Mouse (Mus musculus): ENCODE results near the gene Mbnl2. TPM values are rescaled to one million over a fixed set of nuclear protein-coding genes. Genes with fewer than 3 reads are reported as not detected.
A peak's percentile ranks its signal among the peaks of the same experiment; 100 is the strongest.

Gene Mbnl2
- total RNA-seq, 1 experiment from 2014 or later = 68.1 TPM

DNA sequence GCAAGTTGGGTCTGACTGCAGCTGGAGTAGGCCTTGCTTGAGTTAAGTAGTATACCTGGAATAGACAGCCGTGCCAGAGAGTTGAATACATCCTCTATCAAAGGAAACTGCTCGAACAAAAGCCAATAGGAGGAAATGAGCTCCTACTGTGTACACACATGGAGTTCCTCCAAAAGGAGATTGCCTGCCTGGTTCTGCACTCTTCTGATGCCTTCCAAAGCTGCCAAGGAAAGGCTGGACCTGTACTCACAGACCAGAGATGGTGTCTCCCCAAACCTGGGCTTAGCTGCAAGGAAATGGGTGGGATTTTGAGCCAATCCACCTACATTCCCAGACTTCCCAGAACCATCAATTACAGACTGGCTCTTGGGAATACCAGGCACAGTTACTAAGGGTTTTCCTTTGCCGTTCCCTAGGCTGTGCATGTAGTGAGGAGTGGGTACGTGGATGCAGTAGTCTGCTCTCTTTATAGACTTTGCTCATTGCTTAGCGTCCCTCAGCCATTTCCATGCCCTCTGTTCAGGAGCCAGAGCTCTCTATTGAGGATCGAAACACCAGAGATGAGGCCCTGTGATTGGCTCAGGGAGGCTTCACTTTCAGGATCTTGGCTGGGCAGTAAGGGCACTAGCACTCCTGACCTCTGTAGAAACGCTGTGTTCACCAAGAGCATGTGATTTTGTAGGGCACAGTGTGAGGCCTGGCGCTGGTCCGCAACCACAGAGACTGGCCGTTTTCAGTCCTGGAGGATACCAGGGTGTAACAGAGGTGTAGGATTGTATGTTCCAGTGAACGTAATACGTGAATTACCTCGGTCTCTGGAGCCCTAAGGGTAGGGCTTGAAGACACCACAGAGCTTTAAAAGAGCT is 20.1 kb downstream of the Mbnl2 start:
- ATAC-seq (replicated peaks; ENCODE audit: low read depth, poor library complexity, severe bottlenecking) = no peak

DNA sequence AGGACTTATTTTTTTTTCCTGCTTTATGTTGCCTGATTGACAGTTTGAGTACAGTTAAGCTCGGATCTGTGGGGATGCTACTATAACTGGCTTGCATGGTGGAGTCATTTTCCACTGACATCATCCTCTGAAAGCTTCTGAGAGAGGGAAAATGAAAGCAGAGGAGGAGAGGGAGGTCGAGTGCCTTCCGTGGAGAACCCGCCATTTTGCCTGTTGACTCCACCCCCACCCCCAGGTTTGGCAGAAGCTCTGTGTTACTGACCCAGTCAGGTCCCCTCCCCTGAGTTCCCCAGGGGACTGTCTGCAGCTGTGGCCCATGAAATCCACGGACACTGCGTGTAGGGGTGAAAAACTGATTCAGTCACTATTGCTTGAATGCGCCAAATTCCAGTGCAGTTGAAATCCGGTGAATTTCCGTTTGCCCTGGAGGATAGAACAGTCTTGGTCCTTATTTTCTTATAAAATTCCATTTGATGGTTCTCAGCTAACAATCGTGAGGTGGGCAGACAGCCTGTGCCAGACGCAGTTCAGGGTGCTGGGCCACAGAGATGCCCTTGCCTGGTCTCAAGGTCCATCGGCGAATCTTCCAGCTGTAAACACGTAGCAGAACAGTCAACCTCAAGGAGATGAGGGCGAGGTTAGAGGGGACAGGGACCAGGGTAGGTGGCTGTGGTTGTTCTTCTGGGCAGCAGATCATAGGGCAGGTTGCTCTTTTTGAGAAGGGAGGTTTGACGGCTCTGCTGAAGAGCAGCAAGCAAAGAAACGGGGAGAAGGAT is 20.9 kb downstream of the Mbnl2 start:
- ATAC-seq (replicated peaks; ENCODE audit: low read depth, poor library complexity, severe bottlenecking) = no peak

GRCm38 (mm10) chr14:120297137-120297749 is 21.8 kb downstream of the Mbnl2 start:
- no peak for ATAC-seq (replicated peaks; ENCODE audit: low read depth, poor library complexity, severe bottlenecking)

GRCm38 (mm10) chr14:120297833-120298232 is 22.4 kb downstream of the Mbnl2 start:
- ATAC-seq (replicated peaks; ENCODE audit: low read depth, poor library complexity, severe bottlenecking) = no peak

DNA sequence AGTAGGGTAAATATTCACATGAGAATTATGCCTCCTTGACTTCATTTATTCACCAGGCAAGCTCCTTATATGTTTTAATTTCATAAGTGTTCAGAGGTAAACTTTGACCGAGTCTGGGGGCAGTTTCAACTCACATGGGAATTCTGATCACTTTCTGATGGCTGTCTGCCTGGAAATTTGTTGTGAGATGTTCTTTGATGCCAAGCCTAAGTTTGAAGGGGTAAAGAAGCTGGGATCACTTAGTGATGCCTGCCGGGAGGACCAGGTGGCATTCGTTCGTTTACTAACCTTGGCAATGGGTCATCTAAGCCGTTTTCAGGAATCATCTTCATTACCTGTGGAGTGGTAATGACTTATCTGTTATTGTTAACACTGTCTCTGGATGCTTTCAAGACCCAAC is 23.0 kb downstream of the Mbnl2 start:
- no peak for ATAC-seq (replicated peaks; ENCODE audit: low read depth, poor library complexity, severe bottlenecking)

GRCm38 (mm10) chr14:120299716-120300115 is 24.2 kb downstream of the Mbnl2 start:
- no peak for ATAC-seq (replicated peaks; ENCODE audit: low read depth, poor library complexity, severe bottlenecking)

DNA sequence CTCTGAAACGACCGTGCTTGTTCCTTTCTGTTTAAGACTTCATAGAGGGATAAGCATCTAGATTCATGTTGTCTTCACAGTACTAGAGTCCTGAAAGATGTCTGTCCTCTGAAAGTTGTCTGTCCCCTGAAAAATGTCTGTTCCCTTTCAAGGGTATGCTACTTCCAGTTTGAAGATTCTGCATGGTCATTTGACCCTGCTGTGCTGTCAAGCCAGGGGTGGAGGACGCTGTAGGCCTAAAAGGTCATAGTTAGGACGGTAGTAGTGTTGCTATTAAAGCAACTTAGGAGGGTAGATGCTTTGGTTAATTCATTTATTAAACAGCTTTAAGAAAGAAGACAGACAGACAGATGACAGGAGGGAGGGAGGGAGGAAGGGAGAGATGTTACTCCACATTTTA is 24.7 kb downstream of the Mbnl2 start:
- no peak for ATAC-seq (replicated peaks; ENCODE audit: low read depth, poor library complexity, severe bottlenecking)

DNA sequence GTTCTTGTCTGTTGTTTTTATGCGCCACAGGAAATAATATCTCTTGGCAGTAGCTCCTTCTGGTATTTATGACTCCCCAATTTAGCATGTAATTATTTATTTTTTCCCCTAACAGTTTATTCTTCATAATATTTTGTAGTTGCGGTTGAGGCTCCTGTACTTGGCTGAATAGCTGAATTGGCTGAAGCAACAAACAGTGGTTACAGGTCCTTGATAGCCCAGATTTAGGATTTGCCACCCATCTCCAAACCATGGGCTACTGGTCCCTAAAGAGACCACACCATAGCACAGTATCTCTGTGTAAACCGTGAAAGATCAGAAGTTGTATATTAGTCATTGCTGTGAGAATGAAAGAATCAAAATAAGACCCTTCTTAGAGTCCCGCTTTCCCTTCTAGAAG is 25.3 kb downstream of the Mbnl2 start:
- no peak for ATAC-seq (replicated peaks; ENCODE audit: low read depth, poor library complexity, severe bottlenecking)

- ATAC-seq (replicated peaks; ENCODE audit: low read depth, poor library complexity, severe bottlenecking) = peak; percentile 65
Measured at GRCm38 (mm10) chr14:120302913-120303548, 27.6 kb downstream of the Mbnl2 start.

GRCm38 (mm10) chr14:120306229-120306628 is 30.8 kb downstream of the Mbnl2 start:
- peak; percentile 61 for ATAC-seq (replicated peaks; ENCODE audit: low read depth, poor library complexity, severe bottlenecking)

DNA sequence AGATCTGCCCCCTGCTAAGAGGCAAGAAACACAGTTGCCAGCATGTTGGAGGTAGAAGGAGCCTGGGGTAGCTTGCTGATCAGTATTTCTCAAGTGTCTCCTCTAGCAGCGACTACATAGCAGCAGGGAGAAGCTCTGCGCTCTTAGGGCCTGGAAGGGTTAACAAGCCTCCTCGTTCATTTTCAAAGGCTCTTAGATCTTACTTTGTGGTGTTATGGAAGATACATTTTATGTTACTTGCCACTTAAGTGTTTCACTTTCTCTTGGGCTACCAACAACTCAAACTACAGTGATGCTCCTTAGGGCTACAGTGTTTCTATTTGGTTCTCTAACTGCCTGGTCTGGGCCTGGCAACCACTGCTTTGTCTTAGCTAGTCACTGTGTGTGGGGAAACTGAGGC is 31.9 kb downstream of the Mbnl2 start:
- no peak for ATAC-seq (replicated peaks; ENCODE audit: low read depth, poor library complexity, severe bottlenecking)

DNA sequence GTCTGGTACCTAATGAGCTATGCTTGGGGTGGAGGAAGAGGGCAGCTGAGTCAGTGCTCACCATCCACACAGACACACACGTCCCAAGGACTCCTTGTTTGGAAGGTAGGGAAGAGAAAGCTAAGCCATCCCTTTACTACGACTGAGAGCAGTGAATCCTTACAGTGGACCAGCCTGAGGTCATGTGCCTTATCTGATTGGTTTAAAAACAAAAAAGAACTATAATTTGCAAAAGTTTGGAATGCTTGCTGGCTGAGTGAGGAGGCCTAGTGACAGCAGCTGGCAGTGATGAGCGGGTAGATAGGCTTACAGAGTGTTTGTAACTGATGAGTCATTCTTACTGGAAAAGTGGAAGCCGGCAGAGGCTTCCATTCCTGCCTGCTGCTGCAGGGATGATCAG is 32.5 kb downstream of the Mbnl2 start:
- no peak for ATAC-seq (replicated peaks; ENCODE audit: low read depth, poor library complexity, severe bottlenecking)

GRCm38 (mm10) chr14:120309691-120310090 is 34.2 kb downstream of the Mbnl2 start:
- no peak for ATAC-seq (replicated peaks; ENCODE audit: low read depth, poor library complexity, severe bottlenecking)

DNA sequence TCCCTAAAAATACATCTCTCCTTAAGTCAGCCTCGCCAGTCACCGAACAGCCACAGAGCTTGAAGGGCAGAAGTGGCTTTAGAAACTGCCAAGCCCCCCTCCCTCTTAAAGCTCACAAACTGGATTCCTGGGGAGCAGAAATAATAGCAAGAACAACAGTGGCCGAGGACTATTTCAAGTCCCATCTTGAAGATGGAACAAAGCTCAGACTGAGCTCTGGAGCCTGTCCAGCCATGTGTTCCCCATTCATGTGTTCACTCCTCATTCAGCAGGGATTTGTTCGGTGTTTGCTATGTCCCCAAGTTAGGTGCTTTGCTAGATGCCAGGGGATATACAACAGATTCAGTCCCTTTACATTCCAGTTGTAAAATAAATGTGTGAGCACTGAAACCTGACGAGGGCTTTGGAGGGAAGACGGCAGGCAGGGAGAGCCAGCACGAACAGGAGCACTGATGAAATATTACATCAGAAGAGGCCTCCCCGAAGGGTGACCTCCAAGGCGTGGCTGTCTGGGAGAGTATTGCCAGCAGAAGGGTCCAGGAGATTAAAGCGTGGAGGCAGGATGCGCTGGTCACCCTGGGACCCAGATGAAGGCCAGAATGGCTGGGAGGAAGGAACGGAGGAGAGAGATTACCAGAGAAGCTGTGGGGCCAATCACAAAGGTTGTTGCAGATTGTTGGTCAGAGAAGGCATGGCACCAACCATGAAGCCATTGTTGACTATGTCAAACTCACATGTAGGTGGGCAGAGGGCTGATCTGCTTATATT is 36.0 kb downstream of the Mbnl2 start:
- ATAC-seq (replicated peaks; ENCODE audit: low read depth, poor library complexity, severe bottlenecking) = no peak

DNA sequence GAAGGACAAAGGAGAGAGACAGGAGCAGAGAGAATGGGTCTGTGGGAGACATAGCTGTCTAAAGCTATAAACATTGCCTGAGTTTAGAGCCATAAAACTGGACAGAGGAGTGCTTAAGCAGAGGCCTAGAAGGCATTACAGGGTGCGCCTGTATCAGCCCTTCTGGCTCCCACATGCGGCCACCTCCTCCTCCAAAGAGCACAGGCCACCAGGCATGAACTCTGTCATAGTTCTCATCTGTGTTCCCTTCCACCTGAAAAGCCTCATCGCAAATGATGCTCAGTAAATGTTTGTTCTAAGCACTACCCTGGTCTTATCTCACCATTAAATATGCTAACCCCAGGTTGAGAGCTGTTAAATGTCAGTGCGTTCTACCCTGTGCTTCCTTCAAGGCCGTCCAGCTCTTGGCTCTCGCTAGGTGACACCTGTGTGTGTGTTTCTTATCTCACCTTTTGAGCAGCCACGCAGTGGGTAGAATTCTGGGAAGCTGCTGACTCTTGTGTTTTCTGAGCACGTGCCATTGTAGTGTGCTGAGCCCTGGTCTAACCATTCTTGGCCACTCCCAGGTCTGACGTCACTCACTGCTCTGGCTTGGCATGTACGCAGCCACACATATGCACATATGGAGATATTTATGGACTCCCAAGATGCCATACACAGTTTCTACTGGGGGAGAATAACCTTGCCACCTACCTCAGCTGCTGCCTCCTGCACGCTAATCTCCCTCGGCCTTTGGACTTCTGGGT is 37.4 kb downstream of the Mbnl2 start:
- ATAC-seq (replicated peaks; ENCODE audit: low read depth, poor library complexity, severe bottlenecking) = no peak

GRCm38 (mm10) chr14:120313466-120313865 is 38.0 kb downstream of the Mbnl2 start:
- no peak for ATAC-seq (replicated peaks; ENCODE audit: low read depth, poor library complexity, severe bottlenecking)

DNA sequence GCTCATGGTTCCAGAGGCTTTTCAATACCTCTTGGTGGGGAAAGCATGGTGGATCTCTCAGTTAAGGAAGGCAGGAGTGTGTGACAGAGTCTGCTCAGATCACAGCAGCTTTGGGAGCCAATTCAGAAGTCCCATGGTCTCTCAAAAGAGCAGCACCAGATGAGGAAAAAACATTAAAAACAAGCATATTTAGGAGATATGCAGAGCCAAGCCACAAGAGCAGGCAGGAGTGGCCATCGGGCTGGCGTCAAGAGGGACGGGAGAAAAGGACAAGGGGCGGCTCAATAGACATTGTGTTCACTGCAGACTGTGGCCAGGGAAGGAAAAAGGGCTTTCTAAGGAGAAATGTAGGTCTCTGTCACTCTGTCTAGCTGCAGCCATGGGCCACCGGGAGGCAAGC is 40.3 kb downstream of the Mbnl2 start:
- ATAC-seq (replicated peaks; ENCODE audit: low read depth, poor library complexity, severe bottlenecking) = no peak

GRCm38 (mm10) chr14:120318326-120318935 is 43.0 kb downstream of the Mbnl2 start:
- no peak for ATAC-seq (replicated peaks; ENCODE audit: low read depth, poor library complexity, severe bottlenecking)

Data from common myeloid progenitor, adult 5-6 weeks (primary cell).